Mouse (Mus musculus): Measurements from ENCODE around the gene Gm10436.
"Not testable (repeated sequence)": the region's sequence is repeated elsewhere in the genome, so short reads cannot be mapped to it uniquely, and the experiment has no call there.

Gm10436 gene

DNA sequence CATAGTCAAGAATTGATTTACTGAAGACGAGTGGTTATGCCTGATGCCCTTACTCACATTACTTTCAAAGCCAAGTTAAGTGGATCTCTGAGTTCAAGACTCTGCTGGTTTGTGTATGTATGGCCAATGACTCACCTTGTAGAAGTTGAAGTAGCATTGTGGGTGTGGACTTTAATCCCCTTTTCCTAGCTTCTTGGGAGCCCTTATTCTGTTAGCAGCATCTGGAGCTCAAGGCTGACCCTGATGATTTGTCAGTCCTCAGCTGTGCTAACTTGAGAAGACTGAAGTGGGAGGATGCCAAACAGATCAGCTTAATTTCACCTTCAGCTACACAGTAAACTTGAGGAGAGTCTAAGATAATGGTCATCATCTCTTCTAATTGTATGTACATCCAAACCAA is at the start of gene Gm10436:
Gene Gm10436 (minus strand): TSS at position 101 of the 400 bp plus-strand sequence.
- not testable (repeated sequence) for DNase-seq (ENCODE audit: low read depth, low spot score)

GRCm38 (mm10) chr12:88219445-88219844 is 37.5 kb upstream of the Gm10436 start:
- no peak for DNase-seq (ENCODE audit: low read depth, low spot score)

DNA sequence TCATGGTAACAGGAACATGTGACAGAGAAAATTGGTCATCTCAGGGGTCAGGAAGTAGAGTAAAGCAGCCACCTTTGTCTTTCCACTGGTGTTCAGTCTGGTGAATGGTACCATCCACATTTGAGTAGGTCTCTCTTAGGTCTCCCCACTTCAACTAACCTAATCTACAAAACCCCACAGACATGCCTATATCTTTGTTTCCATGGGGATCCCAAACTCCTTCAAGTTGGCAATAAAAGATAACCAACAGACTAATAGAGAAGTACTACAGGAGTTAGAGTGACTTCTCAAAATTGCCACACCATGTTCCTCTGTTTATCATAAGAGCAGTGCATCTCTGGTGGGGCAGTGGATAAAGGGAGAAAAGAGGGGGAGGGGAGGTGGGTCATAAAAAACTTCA is 36.2 kb upstream of the Gm10436 start:
- DNase-seq (ENCODE audit: low read depth, low spot score): not testable (repeated sequence)

DNA sequence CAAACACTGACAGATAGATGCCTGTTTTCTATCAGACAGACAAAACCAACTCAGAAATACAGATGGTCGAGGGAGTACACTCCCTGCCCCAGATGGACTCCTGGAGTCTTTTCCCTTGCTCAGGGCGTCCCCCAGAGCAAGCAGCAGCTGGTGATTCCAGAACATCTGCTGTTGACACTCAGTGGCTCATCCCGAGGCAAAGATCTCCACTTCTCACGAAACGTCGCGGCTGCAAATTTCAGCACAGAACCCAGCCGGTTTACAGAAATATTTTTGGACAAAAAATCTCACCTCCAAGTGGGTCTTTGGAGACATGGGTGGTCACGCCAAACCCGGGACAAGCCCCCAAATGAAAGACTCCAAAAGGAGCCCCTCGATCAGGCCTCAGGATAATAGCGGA is 32.7 kb upstream of the Gm10436 start:
- no peak for DNase-seq (ENCODE audit: low read depth, low spot score)

GRCm38 (mm10) chr12:88211458-88211857 is 29.6 kb upstream of the Gm10436 start:
- not testable (repeated sequence) for DNase-seq (ENCODE audit: low read depth, low spot score)

GRCm38 (mm10) chr12:88202856-88203255 is 20.9 kb upstream of the Gm10436 start:
- no peak for DNase-seq (ENCODE audit: low read depth, low spot score)
